ENCODE assay signal across 9 mouse cellular contexts in the genomic region with DNA sequence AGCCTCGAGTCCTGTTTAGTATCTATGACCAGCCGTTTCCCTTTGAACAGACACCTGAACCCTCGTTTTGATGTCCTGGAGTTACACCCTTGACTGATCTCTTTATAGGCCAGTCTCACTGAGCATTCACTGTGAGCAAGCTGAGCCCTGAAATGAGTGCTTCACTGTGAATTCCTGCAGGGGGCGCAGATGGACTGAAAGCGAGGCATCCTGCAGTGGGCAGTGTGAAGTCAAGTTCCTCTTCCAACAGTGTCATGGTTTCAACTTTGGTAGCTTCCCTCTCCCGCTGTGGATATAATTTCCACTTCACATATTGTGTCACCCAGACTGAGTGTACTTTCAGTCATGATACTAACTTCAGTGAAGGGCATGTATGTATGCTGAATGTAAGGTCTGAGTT.
DNase-seq lines count a peak whose midpoint lies in the region; ATAC-seq and TF ChIP-seq lines count a peak whose summit lies in the region.
"Had no signal": no experiment of that assay in that cellular context is flagged by ENCODE, and none has a peak within 500 bp of the region (broad histone marks: within the 10 kb centered on the region; RNA-seq: fewer than 3 reads in every experiment).

No protein-coding gene starts in this region.

- no peaks in the 10 kb centered on the region for H3K36me3 ChIP-seq in lung, embryonic 14.5 days (ENCODE audit: insufficient read depth)

- TF ChIP-seq CTCF in lung, embryonic 14.5 days (IDR thresholded peaks at IDR 0.05; ENCODE audit: low read depth) = peak; percentile 95

- peak; percentile 73 for ATAC-seq in lung, embryonic 14.5 days (ENCODE audit: insufficient read depth)
- peak; percentile 96 for ATAC-seq in neutrophil, adult 5-6 weeks (ENCODE audit: extremely low read depth, insufficient number of reproducible peaks, low FRiP score, poor library complexity, severe bottlenecking)

- H3K4me3 ChIP-seq in lung, embryonic 14.5 days (ENCODE audit: low read depth, low read length) = no peak overlapping the region
- H3K4me3 ChIP-seq: erythroblast, embryonic 14.5 days had no signal

- H3K9me3 ChIP-seq in lung, embryonic 14.5 days (ENCODE audit: low read depth, low read length) = no peaks in the 10 kb centered on the region

- no peak overlapping the region for H3K4me2 ChIP-seq in lung, embryonic 14.5 days

- intact Hi-C loops in heart, postnatal 14 days (cut with DNase I) = loop anchor here (1.0 kb wide), 1 partner anchor 205 kb away; no protein-coding TSS in a partner anchor

- peaks cover 3% of the 10 kb centered on the region; the same call in 1 of the 2 replicates for H3K4me1 ChIP-seq in lung, embryonic 14.5 days (ENCODE audit: insufficient read depth)

- WGBS in lung, embryonic 14.5 days = 22% methylated on average over 6 of the region's 6 CpGs

- H3K27me3 ChIP-seq in lung, embryonic 14.5 days (ENCODE audit: insufficient read depth, low read length) = no peaks in the 10 kb centered on the region

- no peak overlapping the region for H3K27ac ChIP-seq in lung, embryonic 14.5 days (ENCODE audit: low read depth)

- H3K9ac ChIP-seq in lung, embryonic 14.5 days = no peak overlapping the region

- DNase-seq in CD4-positive, CD25-positive, alpha-beta regulatory T cell, adult 2 months (ENCODE audit: low read depth, low spot score) = peak; percentile 89
- peak; percentile 21 to 47 for DNase-seq in adrenal gland, postnatal 4 days (ENCODE audit: low spot score in 2 of 2)
- DNase-seq in fibroblast of lung, adult 2 months (ENCODE audit: low read depth) = peak; percentile 18
- peak; percentile 80 to 87 for DNase-seq in heart, postnatal 14 days
- peak; percentile 84 to 88 for DNase-seq in kidney, postnatal 4 days
- peak; percentile 91 for DNase-seq in lung, embryonic 14.5 days
- peak; percentile 24 for DNase-seq in testis, postnatal 14 days (ENCODE audit: low spot score)

Comparison
In these comparisons a context has a peak if more than half of its experiments do, and no peak if none do; other contexts are left out.
1. DNase-seq: peak in every context shown above with its lines; median percentile 91 in lung, embryonic 14.5 days; 89 in CD4-positive, CD25-positive, alpha-beta regulatory T cell, adult 2 months; 86 in kidney, postnatal 4 days; 84 in heart, postnatal 14 days; 34 in adrenal gland, postnatal 4 days; 24 in testis, postnatal 14 days; 18 in fibroblast of lung, adult 2 months.